In the genomic region with DNA sequence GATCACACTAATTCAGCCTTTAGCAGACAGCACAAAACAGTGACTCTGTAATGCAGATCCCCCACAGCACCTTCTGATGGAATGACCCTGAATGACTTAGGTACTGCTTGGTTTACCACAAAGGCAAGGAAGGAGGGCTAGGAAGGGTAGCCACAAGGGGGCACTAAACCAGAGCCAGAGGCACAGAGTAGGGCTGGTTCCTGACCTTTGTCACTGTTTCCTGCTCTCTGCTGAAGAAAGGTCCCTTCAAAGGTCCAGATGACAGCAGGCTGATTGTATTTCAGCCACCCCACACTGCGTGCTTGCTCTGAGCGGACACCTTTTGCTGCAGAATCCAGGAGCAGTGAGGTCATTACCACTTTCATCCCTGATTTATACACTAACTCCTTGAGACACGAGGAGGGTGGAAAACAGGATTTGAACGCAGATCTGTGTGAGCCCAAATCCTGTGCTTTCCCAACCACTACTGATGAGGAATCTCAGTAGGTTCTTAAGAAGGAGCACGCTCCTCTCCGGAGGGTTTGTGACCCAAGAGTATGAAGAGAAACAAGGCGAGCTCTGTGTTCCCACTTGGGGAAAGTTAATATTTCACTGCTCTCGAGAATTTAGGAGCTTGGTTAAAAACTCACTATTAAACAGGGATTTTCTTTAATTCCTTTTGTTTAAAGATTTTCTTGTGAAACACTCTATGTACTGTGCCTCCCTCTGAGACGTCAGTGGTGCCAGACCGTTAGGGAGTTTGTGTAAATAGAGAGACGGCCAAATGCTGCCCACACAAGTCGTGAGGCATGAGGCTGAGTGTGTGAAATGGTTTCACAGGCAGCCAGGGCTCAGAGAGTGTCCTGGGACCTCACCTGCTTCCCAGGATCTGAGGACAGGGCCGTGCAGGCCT, we compare ENCODE assay signal across 8 mouse cellular contexts.
DNase-seq lines count a peak whose midpoint lies in the region; ATAC-seq and TF ChIP-seq lines count a peak whose summit lies in the region.

No protein-coding gene starts in this region.

- H3K27me3 ChIP-seq in hindbrain, embryonic 10.5 days (ENCODE audit: insufficient read depth, poor library complexity, severe bottlenecking), result 0 out of 2 replicates have a peak, but pooled peaks cover 7% of the 10 kb centered on the region
- no peaks in the 10 kb centered on the region for H3K27me3 ChIP-seq in hindbrain, embryonic 14.5 days (ENCODE audit: control insufficient read depth, insufficient read depth, low read length)
- H3K27me3 ChIP-seq in embryonic facial prominence, embryonic 12.5 days, result no peaks in the 10 kb centered on the region; the same call in 1 of the 2 replicates
- H3K27me3 ChIP-seq in kidney, embryonic 16.5 days (ENCODE audit: insufficient read depth, low read length), result no peaks in the 10 kb centered on the region
- no peaks in the 10 kb centered on the region for H3K27me3 ChIP-seq in lung, postnatal 0 days (replicated peaks; ENCODE audit: insufficient read depth, low read length)

- peak; percentile 49 for DNase-seq in hindbrain, embryonic 10.5 days (ENCODE audit: low spot score)
- DNase-seq in hindbrain, embryonic 14.5 days (ENCODE audit: low spot score), result no peak
- peak; percentile 9 for DNase-seq in WW6 (ENCODE audit: low read depth, low spot score)
- peak; percentile 81 for DNase-seq in lung, postnatal 0 days (ENCODE audit: low spot score)
- DNase-seq in layer of hippocampus, adult 18-20 months (ENCODE audit: low spot score in 2 of 2), result no peak
- no peak for DNase-seq in ovary, postnatal 14 days (ENCODE audit: low spot score)

- no peaks in the 10 kb centered on the region for H3K9me3 ChIP-seq in hindbrain, embryonic 10.5 days
- no peaks in the 10 kb centered on the region for H3K9me3 ChIP-seq in hindbrain, embryonic 14.5 days (ENCODE audit: control insufficient read depth, low read length)
- no peaks in the 10 kb centered on the region for H3K9me3 ChIP-seq in embryonic facial prominence, embryonic 12.5 days
- H3K9me3 ChIP-seq in kidney, embryonic 16.5 days (ENCODE audit: low read length), result no peaks in the 10 kb centered on the region
- H3K9me3 ChIP-seq in lung, postnatal 0 days (ENCODE audit: low read length), result no peaks in the 10 kb centered on the region

- no peaks in the 10 kb centered on the region for H3K36me3 ChIP-seq in hindbrain, embryonic 10.5 days
- H3K36me3 ChIP-seq in hindbrain, embryonic 14.5 days (replicated peaks; ENCODE audit: control insufficient read depth, insufficient read depth), result no peaks in the 10 kb centered on the region
- H3K36me3 ChIP-seq in embryonic facial prominence, embryonic 12.5 days, result no peaks in the 10 kb centered on the region
- no peaks in the 10 kb centered on the region for H3K36me3 ChIP-seq in kidney, embryonic 16.5 days (ENCODE audit: insufficient read depth, low read length)
- no peaks in the 10 kb centered on the region for H3K36me3 ChIP-seq in lung, postnatal 0 days (ENCODE audit: insufficient read depth, low read length)

- H3K27ac ChIP-seq in hindbrain, embryonic 10.5 days, result peak overlapping the region; percentile 45; the same call in 1 of the 2 replicates
- H3K27ac ChIP-seq in hindbrain, embryonic 14.5 days, result no peak overlapping the region
- H3K27ac ChIP-seq in embryonic facial prominence, embryonic 12.5 days, result no peak overlapping the region
- peak overlapping the region; percentile 77 for H3K27ac ChIP-seq in kidney, embryonic 16.5 days (ENCODE audit: low read length)
- no peak overlapping the region for H3K27ac ChIP-seq in lung, postnatal 0 days (ENCODE audit: low read length)

- H3K4me3 ChIP-seq in hindbrain, embryonic 10.5 days, result no peak overlapping the region
- no peak overlapping the region for H3K4me3 ChIP-seq in hindbrain, embryonic 14.5 days (replicated peaks; ENCODE audit: low read length)
- H3K4me3 ChIP-seq in embryonic facial prominence, embryonic 12.5 days, result no peak overlapping the region
- no peak overlapping the region for H3K4me3 ChIP-seq in kidney, embryonic 16.5 days (ENCODE audit: low read length)
- H3K4me3 ChIP-seq in lung, postnatal 0 days (ENCODE audit: low read depth, low read length), result no peak overlapping the region

- TF ChIP-seq EP300 in lung, postnatal 0 days (IDR thresholded peaks at IDR 0.05), result peak; percentile 62

- WGBS in hindbrain, embryonic 10.5 days, result 60% methylated on average over 13 of the region's 13 CpGs
- 71% methylated on average over 13 of the region's 13 CpGs for WGBS in hindbrain, embryonic 14.5 days
- WGBS in embryonic facial prominence, embryonic 12.5 days, result 47% methylated on average over 13 of the region's 13 CpGs
- 29% methylated on average over 13 of the region's 13 CpGs for WGBS in kidney, embryonic 16.5 days
- WGBS in lung, postnatal 0 days, result 39% methylated on average over 13 of the region's 13 CpGs

- no peak overlapping the region for H3K4me2 ChIP-seq in hindbrain, embryonic 14.5 days (replicated peaks)
- no peak overlapping the region for H3K4me2 ChIP-seq in embryonic facial prominence, embryonic 12.5 days (replicated peaks)
- peak overlapping the region; percentile 24 for H3K4me2 ChIP-seq in kidney, embryonic 16.5 days (replicated peaks; ENCODE audit: low read depth, low read length)
- H3K4me2 ChIP-seq in lung, postnatal 0 days (replicated peaks; ENCODE audit: low read depth, low read length), result no peak overlapping the region

- no peak for ATAC-seq in hindbrain, embryonic 14.5 days (ENCODE audit: low FRiP score)
- ATAC-seq in embryonic facial prominence, embryonic 12.5 days (ENCODE audit: insufficient number of reproducible peaks, insufficient read depth, low FRiP score, low TSS enrichment), result 0 out of 2 replicates have a peak, but pooled peaks have one; percentile 6
- peak; percentile 80 for ATAC-seq in kidney, embryonic 16.5 days (ENCODE audit: low FRiP score, low TSS enrichment)
- ATAC-seq in lung, postnatal 0 days, result peak; percentile 75

- no peak overlapping the region for H3K9ac ChIP-seq in hindbrain, embryonic 14.5 days
- no peak overlapping the region for H3K9ac ChIP-seq in embryonic facial prominence, embryonic 12.5 days
- H3K9ac ChIP-seq in kidney, embryonic 16.5 days (replicated peaks; ENCODE audit: low read length), result no peak overlapping the region
- no peak overlapping the region for H3K9ac ChIP-seq in lung, postnatal 0 days (replicated peaks; ENCODE audit: low read depth)

- peaks cover 33% of the 10 kb centered on the region for H3K4me1 ChIP-seq in hindbrain, embryonic 10.5 days (replicated peaks)
- no peaks in the 10 kb centered on the region for H3K4me1 ChIP-seq in hindbrain, embryonic 14.5 days (replicated peaks; ENCODE audit: control insufficient read depth, insufficient read depth, low read length)
- peaks cover 18% of the 10 kb centered on the region; the same call in 1 of the 2 replicates for H3K4me1 ChIP-seq in embryonic facial prominence, embryonic 12.5 days
- peaks cover 27% of the 10 kb centered on the region for H3K4me1 ChIP-seq in kidney, embryonic 16.5 days (ENCODE audit: insufficient read depth, low read length)
- H3K4me1 ChIP-seq in lung, postnatal 0 days (ENCODE audit: insufficient read depth, low read depth, low read length), result peaks cover 6% of the 10 kb centered on the region

- peak; percentile 80 for TF ChIP-seq CTCF in lung, postnatal 0 days (IDR thresholded peaks at IDR 0.05)

Comparison
In these comparisons a context has a peak if more than half of its experiments do, and no peak if none do; other contexts are left out.
1. DNase-seq: peak in hindbrain, embryonic 10.5 days (single experiment), WW6 (single experiment) and lung, postnatal 0 days (single experiment); none in hindbrain, embryonic 14.5 days (single experiment), layer of hippocampus, adult 18-20 months (0 of 2) and ovary, postnatal 14 days (single experiment).
2. H3K27ac ChIP-seq: peak in hindbrain, embryonic 10.5 days (single experiment) and kidney, embryonic 16.5 days (single experiment); none in hindbrain, embryonic 14.5 days (single experiment), embryonic facial prominence, embryonic 12.5 days (single experiment) and lung, postnatal 0 days (single experiment).